Mouse (Mus musculus): ENCODE measurements around the gene Olfr815. TPM values are rescaled to one million over a fixed set of nuclear protein-coding genes. Genes with fewer than 3 reads are reported as not detected.
"Not testable (repeated sequence)": the region's sequence is repeated elsewhere in the genome, so short reads cannot be mapped to it uniquely, and the experiment has no call there.

Gene Olfr815
- not detected in 2 replicates for polyA plus RNA-seq (2015; fragmentation: Nextera tagmentation; extraction: Ambion mirVana)

DNA sequence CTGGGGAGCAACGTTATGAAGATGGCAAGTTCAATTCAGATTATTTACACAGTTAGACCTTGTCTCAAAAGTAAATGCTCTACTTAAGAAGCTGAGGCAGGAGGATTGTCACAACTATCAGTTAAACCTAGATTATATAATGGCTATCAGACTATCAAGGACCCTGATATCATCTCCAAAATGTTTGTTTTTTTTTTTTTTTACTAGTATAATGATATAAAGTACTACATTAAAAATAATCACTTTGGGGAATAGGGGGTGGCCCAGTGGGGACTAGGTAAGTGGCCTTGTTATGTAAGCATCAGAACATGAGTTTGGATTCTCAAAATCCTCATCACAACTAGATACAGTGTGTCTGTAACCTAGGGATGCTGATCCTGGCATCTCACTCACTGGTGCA is at the start of gene Olfr815:
Gene Olfr815 (minus strand): TSS at position 101 of the 400 bp plus-strand sequence.
- not testable (repeated sequence) for H3K36me3 ChIP-seq (ENCODE audit: control insufficient read depth, insufficient read depth, low read length); H3K4me2 ChIP-seq (ENCODE audit: low read length); H3K27me3 ChIP-seq (ENCODE audit: control insufficient read depth, insufficient read depth, low read depth, low read length); H3K4me3 ChIP-seq (ENCODE audit: low read depth, low read length); H3K9me3 ChIP-seq (replicated peaks; ENCODE audit: control insufficient read depth, low read length, poor library complexity, severe bottlenecking); H3K9ac ChIP-seq (ENCODE audit: low read depth, low read length); H3K4me1 ChIP-seq (ENCODE audit: control insufficient read depth, insufficient read depth, low read length); H3K27ac ChIP-seq (ENCODE audit: low read length); ATAC-seq
- no CpG with 5 or more reads among the region's 1 CpGs for whole genome bisulfite sequencing

DNA sequence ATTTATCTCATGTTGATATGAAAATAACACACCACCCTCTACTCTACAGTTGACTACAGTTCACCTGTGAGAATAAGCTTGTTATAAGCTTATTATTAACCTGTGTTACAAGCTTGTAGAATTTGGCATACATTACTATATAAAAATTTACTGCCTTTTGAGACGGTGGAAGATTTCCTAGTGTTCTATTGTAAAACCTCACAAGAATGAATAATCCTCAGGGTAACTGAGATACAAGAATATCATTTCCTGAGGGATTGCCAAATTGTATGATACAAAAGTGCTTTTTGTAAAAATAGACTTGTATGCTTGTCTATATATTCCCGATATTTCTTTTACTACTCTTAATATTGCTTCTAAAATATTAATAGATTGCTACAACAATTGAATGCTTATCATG is 43.3 kb upstream of the Olfr815 start, which contains the start of gene Olfr818:
Gene Olfr818 (minus strand): TSS at position 101 of the 400 bp plus-strand sequence.
- no peak for ATAC-seq
- Histone ChIP-seq H3K4me3 (ENCODE audit: low read depth, low read length) (no peak within 1 kb of the TSS), H3K27me3 (ENCODE audit: control insufficient read depth, insufficient read depth, low read depth, low read length) (no peaks in the 10 kb centered on the region), H3K27ac (ENCODE audit: low read length) (no peak within 1 kb of the TSS), H3K9ac (ENCODE audit: low read depth, low read length) (no peak within 1 kb of the TSS), H3K36me3 (ENCODE audit: control insufficient read depth, insufficient read depth, low read length) (no peaks in the 10 kb centered on the region), H3K4me1 (ENCODE audit: control insufficient read depth, insufficient read depth, low read length) (no peaks in the 10 kb centered on the region), H3K9me3 (replicated peaks; ENCODE audit: control insufficient read depth, low read length, poor library complexity, severe bottlenecking) (no peaks in the 10 kb centered on the region), H3K4me2 (ENCODE audit: low read length) (no peak within 1 kb of the TSS)
- WGBS: 91% methylated on average over 2 of the region's 2 CpGs

DNA sequence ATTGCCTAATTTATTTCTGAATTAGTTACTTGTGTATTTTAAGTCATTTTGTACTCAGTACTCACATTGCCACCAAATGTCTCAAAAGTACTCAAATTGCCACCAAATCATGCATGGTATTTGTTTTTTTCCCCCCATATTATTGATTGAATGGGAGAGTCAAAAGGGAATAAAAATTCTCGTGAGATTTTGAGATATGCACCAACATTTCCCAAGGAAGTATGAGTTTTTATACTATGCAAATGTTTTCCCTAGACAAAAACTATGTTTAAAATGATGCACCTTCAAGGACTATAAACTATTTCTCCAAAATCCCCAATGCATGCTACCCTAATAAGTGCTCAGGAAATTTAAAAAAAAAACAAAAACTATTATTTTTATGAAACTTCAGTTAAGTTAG is 9.8 kb upstream of the Olfr815 start, which contains the start of gene Olfr816:
Gene Olfr816 (minus strand): TSS at position 101 of the 400 bp plus-strand sequence.
- Histone ChIP-seq H3K9ac (ENCODE audit: low read depth, low read length) (no peak within 1 kb of the TSS), H3K27me3 (ENCODE audit: control insufficient read depth, insufficient read depth, low read depth, low read length) (no peaks in the 10 kb centered on the region), H3K9me3 (replicated peaks; ENCODE audit: control insufficient read depth, low read length, poor library complexity, severe bottlenecking) (no peaks in the 10 kb centered on the region), H3K4me3 (ENCODE audit: low read depth, low read length) (no peak within 1 kb of the TSS), H3K4me2 (ENCODE audit: low read length) (no peak within 1 kb of the TSS), H3K36me3 (ENCODE audit: control insufficient read depth, insufficient read depth, low read length) (no peaks in the 10 kb centered on the region), H3K27ac (ENCODE audit: low read length) (no peak within 1 kb of the TSS), H3K4me1 (ENCODE audit: control insufficient read depth, insufficient read depth, low read length) (no peaks in the 10 kb centered on the region)
- no peak for ATAC-seq
- 58% methylated on average over 1 of the region's 1 CpGs for WGBS

GRCm38 (mm10) chr10:129885934-129886333 is 19.7 kb downstream of the Olfr815 start:
- Histone ChIP-seq H3K9ac (ENCODE audit: low read depth, low read length) (no peak overlapping the region), H3K27me3 (ENCODE audit: control insufficient read depth, insufficient read depth, low read depth, low read length) (no peaks in the 10 kb centered on the region), H3K27ac (ENCODE audit: low read length) (no peak overlapping the region), H3K36me3 (ENCODE audit: control insufficient read depth, insufficient read depth, low read length) (no peaks in the 10 kb centered on the region), H3K4me2 (ENCODE audit: low read length) (no peak overlapping the region), H3K4me1 (ENCODE audit: control insufficient read depth, insufficient read depth, low read length) (no peaks in the 10 kb centered on the region), H3K9me3 (replicated peaks; ENCODE audit: control insufficient read depth, low read length, poor library complexity, severe bottlenecking) (no peaks in the 10 kb centered on the region), H3K4me3 (ENCODE audit: low read depth, low read length) (no peak overlapping the region)
- WGBS: 94% methylated on average over 7 of the region's 7 CpGs
- no peak for ATAC-seq

DNA sequence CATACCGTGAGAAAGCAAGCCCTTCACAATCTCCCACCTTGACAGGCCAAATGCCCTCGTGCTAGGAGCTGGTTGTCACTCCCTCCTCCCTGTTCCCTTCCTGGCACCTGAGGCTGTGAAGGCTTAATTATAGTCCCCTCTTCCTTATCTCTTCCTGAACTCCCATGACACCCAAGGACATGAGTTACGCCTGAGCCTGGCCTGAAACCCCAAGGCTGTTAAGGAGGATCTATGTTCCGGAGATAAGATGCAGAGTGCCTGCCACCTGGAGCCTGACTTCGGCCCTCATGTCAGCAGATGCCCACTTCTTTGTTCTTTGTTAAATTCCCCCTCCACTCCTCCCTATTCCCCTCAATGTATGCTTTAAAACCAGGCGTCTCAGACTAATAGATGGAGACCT is 20.2 kb downstream of the Olfr815 start:
- H3K4me2 ChIP-seq (ENCODE audit: low read length); ATAC-seq; H3K27ac ChIP-seq (ENCODE audit: low read length); H3K9ac ChIP-seq (ENCODE audit: low read depth, low read length); H3K27me3 ChIP-seq (ENCODE audit: control insufficient read depth, insufficient read depth, low read depth, low read length); H3K4me3 ChIP-seq (ENCODE audit: low read depth, low read length); H3K4me1 ChIP-seq (ENCODE audit: control insufficient read depth, insufficient read depth, low read length); H3K9me3 ChIP-seq (replicated peaks; ENCODE audit: control insufficient read depth, low read length, poor library complexity, severe bottlenecking); H3K36me3 ChIP-seq (ENCODE audit: control insufficient read depth, insufficient read depth, low read length): not testable (repeated sequence)
- WGBS: 88% methylated on average over 6 of the region's 6 CpGs

DNA sequence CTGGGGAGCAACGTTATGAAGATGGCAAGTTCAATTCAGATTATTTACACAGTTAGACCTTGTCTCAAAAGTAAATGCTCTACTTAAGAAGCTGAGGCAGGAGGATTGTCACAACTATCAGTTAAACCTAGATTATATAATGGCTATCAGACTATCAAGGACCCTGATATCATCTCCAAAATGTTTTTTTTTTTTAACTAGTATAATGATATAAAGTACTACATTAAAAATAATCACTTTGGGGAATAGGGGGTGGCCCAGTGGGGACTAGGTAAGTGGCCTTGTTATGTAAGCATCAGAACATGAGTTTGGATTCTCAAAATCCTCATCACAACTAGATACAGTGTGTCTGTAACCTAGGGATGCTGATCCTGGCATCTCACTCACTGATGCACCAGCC is 25.9 kb downstream of the Olfr815 start, which contains the start of gene Olfr814:
Gene Olfr814 (minus strand): TSS at position 101 of the 400 bp plus-strand sequence.
- H3K36me3 ChIP-seq (ENCODE audit: control insufficient read depth, insufficient read depth, low read length); H3K4me3 ChIP-seq (ENCODE audit: low read depth, low read length); ATAC-seq; H3K9me3 ChIP-seq (replicated peaks; ENCODE audit: control insufficient read depth, low read length, poor library complexity, severe bottlenecking); H3K4me2 ChIP-seq (ENCODE audit: low read length); H3K4me1 ChIP-seq (ENCODE audit: control insufficient read depth, insufficient read depth, low read length); H3K9ac ChIP-seq (ENCODE audit: low read depth, low read length); H3K27me3 ChIP-seq (ENCODE audit: control insufficient read depth, insufficient read depth, low read depth, low read length); H3K27ac ChIP-seq (ENCODE audit: low read length): not testable (repeated sequence)
- no CpG with 5 or more reads among the region's 1 CpGs for WGBS

GRCm38 (mm10) chr10:129855067-129855466 is 50.6 kb downstream of the Olfr815 start, which contains the start of gene Olfr813:
Olfr813 (plus strand) TSS chr10:129855367.
- no peaks in the 10 kb centered on the region for H3K36me3 ChIP-seq (ENCODE audit: control insufficient read depth, insufficient read depth, low read length)
- ATAC-seq: no peak
- H3K9ac ChIP-seq (ENCODE audit: low read depth, low read length): no peak within 1 kb of the TSS
- H3K4me3 ChIP-seq (ENCODE audit: low read depth, low read length): no peak within 1 kb of the TSS
- no peak within 1 kb of the TSS for H3K27ac ChIP-seq (ENCODE audit: low read length)
- no peaks in the 10 kb centered on the region for H3K4me1 ChIP-seq (ENCODE audit: control insufficient read depth, insufficient read depth, low read length)
- no peak within 1 kb of the TSS for H3K4me2 ChIP-seq (ENCODE audit: low read length)
- no peaks in the 10 kb centered on the region for H3K9me3 ChIP-seq (replicated peaks; ENCODE audit: control insufficient read depth, low read length, poor library complexity, severe bottlenecking)
- no peaks in the 10 kb centered on the region for H3K27me3 ChIP-seq (ENCODE audit: control insufficient read depth, insufficient read depth, low read depth, low read length)

Other genes starting within 250 kb of the Olfr815 start
- gene Olfr800, start 248.2 kb downstream of the Olfr815 start, polyA plus RNA-seq (2015; fragmentation: Nextera tagmentation; extraction: Ambion mirVana): not detected in 2 replicates
- gene Olfr801, start 232.0 kb downstream of the Olfr815 start, polyA plus RNA-seq (2015; fragmentation: Nextera tagmentation; extraction: Ambion mirVana): not detected in 2 replicates
- 0.05 TPM in 1 of 2 replicates, not detected in the other for gene Olfr802, start 217.7 kb downstream of the Olfr815 start, polyA plus RNA-seq (2015; fragmentation: Nextera tagmentation; extraction: Ambion mirVana)
- not detected in 2 replicates for gene Olfr803, start 211.6 kb downstream of the Olfr815 start, polyA plus RNA-seq (2015; fragmentation: Nextera tagmentation; extraction: Ambion mirVana)
- gene Olfr804, start 202.7 kb downstream of the Olfr815 start, polyA plus RNA-seq (2015; fragmentation: Nextera tagmentation; extraction: Ambion mirVana): not detected in 2 replicates
- gene Olfr805, start 176.5 kb downstream of the Olfr815 start, polyA plus RNA-seq (2015; fragmentation: Nextera tagmentation; extraction: Ambion mirVana): not detected in 2 replicates
- gene Olfr806, start 163.9 kb downstream of the Olfr815 start, polyA plus RNA-seq (2015; fragmentation: Nextera tagmentation; extraction: Ambion mirVana): not detected in 2 replicates
- gene Olfr807, start 148.1 kb downstream of the Olfr815 start, polyA plus RNA-seq (2015; fragmentation: Nextera tagmentation; extraction: Ambion mirVana): not detected in 2 replicates
- gene Olfr808, start 140.4 kb downstream of the Olfr815 start, polyA plus RNA-seq (2015; fragmentation: Nextera tagmentation; extraction: Ambion mirVana): not detected in 2 replicates
- not detected in 2 replicates for gene Olfr809, start 131.2 kb downstream of the Olfr815 start, polyA plus RNA-seq (2015; fragmentation: Nextera tagmentation; extraction: Ambion mirVana)
- gene Olfr810, start 111.0 kb downstream of the Olfr815 start, polyA plus RNA-seq (2015; fragmentation: Nextera tagmentation; extraction: Ambion mirVana): not detected in 2 replicates
- not detected in 2 replicates for gene Olfr811, start 101.5 kb downstream of the Olfr815 start, polyA plus RNA-seq (2015; fragmentation: Nextera tagmentation; extraction: Ambion mirVana)
- not detected in 2 replicates for gene Olfr812, start 59.8 kb downstream of the Olfr815 start, polyA plus RNA-seq (2015; fragmentation: Nextera tagmentation; extraction: Ambion mirVana)
- not detected in 2 replicates for gene Olfr813, start 50.5 kb downstream of the Olfr815 start, polyA plus RNA-seq (2015; fragmentation: Nextera tagmentation; extraction: Ambion mirVana)
- gene Olfr814, start 26.0 kb downstream of the Olfr815 start, polyA plus RNA-seq (2015; fragmentation: Nextera tagmentation; extraction: Ambion mirVana): not detected in 2 replicates
- gene Olfr816, start 9.7 kb upstream of the Olfr815 start, polyA plus RNA-seq (2015; fragmentation: Nextera tagmentation; extraction: Ambion mirVana): not detected in 2 replicates
- not detected in 2 replicates for gene Olfr818, start 43.2 kb upstream of the Olfr815 start, polyA plus RNA-seq (2015; fragmentation: Nextera tagmentation; extraction: Ambion mirVana)
- gene Olfr819, start 61.4 kb upstream of the Olfr815 start, polyA plus RNA-seq (2015; fragmentation: Nextera tagmentation; extraction: Ambion mirVana): not detected in 2 replicates
- not detected in 2 replicates for gene Olfr247, start 70.3 kb upstream of the Olfr815 start, polyA plus RNA-seq (2015; fragmentation: Nextera tagmentation; extraction: Ambion mirVana)
- not detected in 2 replicates for gene Gm10310, start 79.2 kb upstream of the Olfr815 start, polyA plus RNA-seq (2015; fragmentation: Nextera tagmentation; extraction: Ambion mirVana)
- not detected in 2 replicates for gene Olfr820, start 106.8 kb upstream of the Olfr815 start, polyA plus RNA-seq (2015; fragmentation: Nextera tagmentation; extraction: Ambion mirVana)
- gene Olfr821, start 124.5 kb upstream of the Olfr815 start, polyA plus RNA-seq (2015; fragmentation: Nextera tagmentation; extraction: Ambion mirVana): not detected in 2 replicates
- gene Olfr822, start 165.3 kb upstream of the Olfr815 start, polyA plus RNA-seq (2015; fragmentation: Nextera tagmentation; extraction: Ambion mirVana): not detected in 2 replicates
- gene Olfr823, start 209.5 kb upstream of the Olfr815 start, polyA plus RNA-seq (2015; fragmentation: Nextera tagmentation; extraction: Ambion mirVana): not detected in 2 replicates
- not detected in 2 replicates for gene Olfr824, start 224.1 kb upstream of the Olfr815 start, polyA plus RNA-seq (2015; fragmentation: Nextera tagmentation; extraction: Ambion mirVana)